Mouse (Mus musculus): ENCODE measurements around the gene Has1. TPM values are rescaled to one million over a fixed set of nuclear protein-coding genes. Genes with fewer than 3 reads are reported as not detected.

Has1 gene
- polyA plus RNA-seq, 1 experiment from 2014 or later, result 0.71 TPM

DNA sequence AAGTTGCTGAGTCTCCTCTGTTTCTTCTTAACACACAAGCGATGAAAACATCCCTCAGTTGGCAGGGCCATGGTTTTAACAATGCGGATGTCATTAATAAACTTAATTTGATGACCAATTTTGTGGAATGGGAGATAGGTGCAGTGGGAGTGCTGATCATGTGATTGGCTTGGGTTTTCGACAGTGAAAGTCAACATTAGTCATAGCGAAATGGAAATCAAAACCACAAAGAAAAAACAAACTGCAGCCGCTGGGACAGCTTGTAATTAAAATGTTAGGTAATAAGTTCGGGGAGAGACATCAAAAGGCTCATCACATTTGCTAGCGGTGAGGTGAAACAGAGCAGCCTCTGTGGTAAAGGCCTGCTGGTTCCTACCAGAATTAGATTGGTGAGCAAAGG lies 14.2 kb downstream of the Has1 start:
- 93% methylated on average over 7 of the region's 7 CpGs for WGBS
- H3K36me3 ChIP-seq, result peaks cover 20% of the 10 kb centered on the region
- no peak overlapping the region for H3K27ac ChIP-seq (replicated peaks)

DNA sequence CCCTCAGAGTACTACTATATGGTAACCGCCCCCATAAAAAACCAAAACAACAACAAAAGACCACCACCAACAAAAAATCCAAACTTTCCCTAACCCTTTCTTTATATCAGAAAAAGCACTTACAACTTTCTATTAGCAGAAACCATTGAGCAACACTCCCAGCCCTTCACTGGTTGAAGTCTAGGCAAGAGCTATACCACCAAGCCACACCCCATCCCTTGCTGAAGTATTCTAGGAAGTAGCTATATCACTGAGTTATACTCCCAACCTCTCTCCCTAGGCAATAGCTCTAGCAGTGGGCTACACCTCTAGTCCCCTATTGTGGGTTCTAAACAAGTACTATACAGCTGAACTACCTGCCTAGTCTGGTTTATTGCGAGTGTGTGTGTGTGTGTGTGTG lies 15.7 kb downstream of the Has1 start:
- Histone ChIP-seq H3K27ac (replicated peaks) (no peak overlapping the region), H3K4me2 (replicated peaks) (no peak overlapping the region), H3K4me1 (peaks cover 44% of the 10 kb centered on the region), H3K4me3 (no peak overlapping the region), H3K27me3 (no peaks in the 10 kb centered on the region), H3K36me3 (peaks cover 20% of the 10 kb centered on the region), H3K9me3 (no peaks in the 10 kb centered on the region), H3K9ac (replicated peaks) (no peak overlapping the region)
- WGBS, result 93% methylated on average over 2 of the region's 2 CpGs
- ATAC-seq (replicated peaks), result no peak

More for the DNA sequence above, 14.2 kb downstream of the Has1 start:
- Histone ChIP-seq H3K27me3 (no peaks in the 10 kb centered on the region), H3K4me3 (no peak overlapping the region), H3K9me3 (no peaks in the 10 kb centered on the region), H3K4me1 (peaks cover 31% of the 10 kb centered on the region), H3K4me2 (replicated peaks) (no peak overlapping the region), H3K9ac (replicated peaks) (no peak overlapping the region)
- ATAC-seq (replicated peaks), result no peak

DNA sequence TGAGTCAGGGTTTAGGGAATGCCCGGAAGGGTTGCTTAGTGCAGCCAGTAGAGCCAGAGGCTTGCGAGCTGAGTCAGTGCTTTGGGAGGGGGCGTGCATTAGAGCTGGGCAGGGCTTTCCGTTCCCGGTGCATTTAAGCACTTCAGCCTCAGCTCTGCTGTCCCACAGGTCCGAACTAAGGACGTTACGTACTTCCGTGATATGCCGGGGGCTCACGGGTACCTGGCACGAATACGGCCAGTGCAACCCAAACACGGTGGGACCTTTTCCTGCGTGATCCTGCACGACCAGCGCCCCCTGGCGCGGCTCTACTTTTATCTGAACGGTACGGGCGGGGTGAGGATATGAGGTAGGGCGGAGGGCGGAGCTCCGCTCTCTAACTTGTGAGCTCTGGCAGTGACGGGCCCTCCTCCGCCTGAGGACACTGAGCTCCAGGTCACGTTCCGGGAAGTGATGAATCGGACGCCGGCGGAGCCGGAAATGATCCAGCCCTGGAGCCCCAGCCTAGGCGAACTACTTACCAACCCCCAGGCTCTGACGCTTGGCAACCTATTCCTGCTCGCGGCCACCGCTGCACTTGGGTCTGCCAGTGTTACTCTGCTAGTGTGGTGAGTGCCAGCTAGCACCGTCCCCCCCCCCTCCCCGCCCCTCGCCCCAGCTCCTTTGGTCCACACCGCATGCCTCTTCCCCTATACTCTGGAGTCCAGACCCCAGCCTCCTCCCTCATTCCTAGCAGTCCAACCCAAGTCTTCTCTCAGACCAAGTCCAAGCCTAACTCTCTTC lies 16.9 kb downstream of the Has1 start:
- H3K9me3 ChIP-seq, result no peaks in the 10 kb centered on the region
- ATAC-seq (replicated peaks), result peak; percentile 97
- peak overlapping the region; percentile 66 for H3K4me2 ChIP-seq (replicated peaks)
- peak overlapping the region; percentile 49 for H3K4me3 ChIP-seq
- H3K27me3 ChIP-seq, result no peaks in the 10 kb centered on the region
- H3K27ac ChIP-seq (replicated peaks), result peak overlapping the region; percentile 82
- H3K9ac ChIP-seq (replicated peaks), result peak overlapping the region; percentile 56
- peaks cover 27% of the 10 kb centered on the region for H3K36me3 ChIP-seq
- peaks cover 55% of the 10 kb centered on the region for H3K4me1 ChIP-seq
- under 1% methylated on average over 43 of the region's 43 CpGs for WGBS

DNA sequence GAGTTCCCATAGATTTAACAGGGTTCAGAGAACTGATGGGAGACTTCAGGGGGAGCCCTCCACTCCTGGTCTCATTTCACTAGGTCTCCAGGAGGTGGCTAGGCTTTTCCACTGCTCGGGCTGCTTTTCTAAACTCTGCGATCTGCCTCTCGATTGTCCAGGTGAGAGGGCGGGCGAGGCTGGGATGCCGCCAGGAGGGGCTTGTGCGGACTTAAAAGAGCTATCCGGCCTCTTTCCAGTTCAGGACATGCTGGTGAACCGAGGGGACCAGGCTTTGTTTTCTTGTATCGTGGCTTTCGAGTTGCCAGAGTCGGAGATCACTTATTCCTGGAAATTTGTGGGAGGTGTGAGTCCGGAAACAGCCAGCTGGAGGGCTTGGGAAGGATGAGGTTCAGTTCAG lies 17.6 kb downstream of the Has1 start:
- Histone ChIP-seq H3K36me3 (peaks cover 27% of the 10 kb centered on the region), H3K4me1 (peaks cover 62% of the 10 kb centered on the region), H3K9ac (replicated peaks) (peak overlapping the region; percentile 56), H3K27ac (replicated peaks) (peak overlapping the region; percentile 82), H3K27me3 (no peaks in the 10 kb centered on the region), H3K9me3 (no peaks in the 10 kb centered on the region), H3K4me3 (peak overlapping the region; percentile 49), H3K4me2 (replicated peaks) (peak overlapping the region; percentile 66)
- ATAC-seq (replicated peaks), result no peak
- 8% methylated on average over 13 of the region's 13 CpGs for WGBS

DNA sequence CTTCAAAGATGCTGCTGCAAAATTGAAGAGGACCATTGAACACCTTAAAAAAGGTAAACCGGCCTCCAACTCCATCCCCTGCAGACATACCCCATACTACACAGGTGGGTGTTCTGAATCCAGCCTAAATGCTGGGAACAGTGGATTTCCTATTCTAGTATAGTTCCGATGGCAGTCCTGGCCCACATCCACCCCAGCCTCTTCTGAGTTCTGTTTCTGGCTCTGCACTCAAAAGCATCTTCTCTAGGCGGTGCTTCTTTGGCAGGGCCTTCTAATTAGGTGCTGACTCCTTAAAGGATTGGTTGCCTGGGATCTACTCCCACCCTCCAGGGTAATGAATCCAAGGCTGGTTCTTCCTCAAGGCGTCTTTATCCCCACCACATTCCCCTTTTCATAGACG lies 18.9 kb downstream of the Has1 start:
- no peak overlapping the region for H3K4me3 ChIP-seq
- peaks cover 34% of the 10 kb centered on the region for H3K36me3 ChIP-seq
- H3K9me3 ChIP-seq, result no peaks in the 10 kb centered on the region
- H3K27me3 ChIP-seq, result no peaks in the 10 kb centered on the region
- peaks cover 73% of the 10 kb centered on the region for H3K4me1 ChIP-seq
- H3K27ac ChIP-seq (replicated peaks), result peak overlapping the region; percentile 42; the same call in 1 of the 2 replicates
- 52% methylated on average over 5 of the region's 5 CpGs for WGBS
- no peak overlapping the region for H3K4me2 ChIP-seq (replicated peaks)
- no peak for ATAC-seq (replicated peaks)
- H3K9ac ChIP-seq (replicated peaks), result no peak overlapping the region

DNA sequence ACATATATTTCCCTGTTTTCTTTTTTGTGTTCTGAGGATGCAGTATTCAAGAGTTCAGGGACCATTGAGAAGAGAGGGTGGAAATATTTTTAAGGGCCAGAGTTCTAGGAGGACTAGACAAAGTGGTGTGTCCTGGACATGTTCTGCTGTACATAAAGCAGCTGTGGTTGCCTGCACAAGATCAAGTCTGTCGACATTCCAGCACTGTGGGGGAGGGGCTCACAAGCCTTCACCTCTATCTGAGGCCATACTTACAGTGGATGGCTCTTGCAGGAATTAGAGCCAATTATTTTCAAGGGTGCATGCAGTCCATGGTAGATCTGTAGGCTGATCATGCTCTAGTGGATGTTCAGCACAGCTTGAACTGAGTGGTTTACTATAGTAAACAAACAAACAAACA lies 20.1 kb downstream of the Has1 start:
- Histone ChIP-seq H3K4me2 (replicated peaks) (no peak overlapping the region), H3K9me3 (no peaks in the 10 kb centered on the region), H3K9ac (replicated peaks) (no peak overlapping the region), H3K36me3 (peaks cover 24% of the 10 kb centered on the region), H3K27ac (replicated peaks) (no peak overlapping the region), H3K27me3 (no peaks in the 10 kb centered on the region), H3K4me3 (no peak overlapping the region), H3K4me1 (peaks cover 85% of the 10 kb centered on the region)
- no peak for ATAC-seq (replicated peaks)
- WGBS, result 14% methylated on average over 1 of the region's 1 CpGs

DNA sequence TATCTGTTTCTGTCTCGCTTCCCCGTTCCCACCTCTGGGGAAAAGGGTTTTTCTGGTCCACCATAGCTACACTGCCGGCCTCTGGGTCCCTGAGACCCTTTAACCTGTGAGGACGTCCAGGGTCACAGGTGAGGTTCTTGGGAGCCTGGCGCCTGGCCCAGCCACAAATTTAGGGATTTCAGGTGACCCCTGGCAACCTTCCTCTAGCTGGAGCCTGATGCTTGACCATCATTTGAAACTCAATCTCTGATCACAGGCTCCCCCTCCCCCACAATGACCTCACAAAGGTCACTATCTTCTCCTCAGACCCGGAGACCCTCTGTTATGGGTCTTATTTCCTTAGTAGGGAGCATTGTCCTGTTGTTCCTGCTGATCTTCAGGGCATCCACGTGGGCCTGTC lies 24.3 kb downstream of the Has1 start:
- WGBS, result 79% methylated on average over 7 of the region's 7 CpGs
- Histone ChIP-seq H3K4me1 (peaks cover 62% of the 10 kb centered on the region), H3K9ac (replicated peaks) (no peak overlapping the region)

DNA sequence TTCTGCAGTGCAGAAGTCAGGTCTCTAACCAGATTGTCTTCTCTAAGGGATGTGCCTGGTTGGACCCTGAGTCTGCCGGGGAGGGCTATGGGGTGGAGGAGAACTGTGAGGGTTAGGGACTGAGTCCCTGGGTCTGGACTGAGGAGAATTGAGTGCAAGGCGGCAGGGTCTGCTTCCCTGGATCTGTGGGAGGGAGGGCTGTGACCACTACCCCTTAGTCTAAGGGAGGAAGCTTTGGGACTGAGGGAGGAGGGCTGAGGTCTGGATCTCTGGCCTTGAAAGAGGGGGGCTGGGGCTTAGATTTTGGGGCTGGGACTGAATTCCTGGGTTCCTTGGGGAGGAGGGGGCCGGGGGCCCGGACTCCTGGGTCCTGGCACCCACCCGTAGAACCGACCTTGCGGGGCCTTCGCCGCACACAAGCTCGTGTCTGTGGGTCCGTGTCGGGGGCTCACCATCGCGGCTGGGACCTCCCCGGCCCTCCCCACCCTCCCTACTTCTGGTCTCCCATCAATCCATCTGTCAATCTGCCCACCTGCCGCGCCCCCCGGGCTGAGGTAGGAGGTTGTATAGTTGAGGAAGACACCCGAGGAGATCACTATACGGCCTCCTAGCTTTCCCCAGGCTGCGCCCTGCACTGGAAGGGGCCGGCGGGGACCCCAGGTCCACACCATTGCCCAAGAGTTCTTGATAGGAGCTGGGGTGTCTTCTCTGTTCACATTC lies 25.0 kb downstream of the Has1 start:
- Histone ChIP-seq H3K27me3 (no peaks in the 10 kb centered on the region), H3K4me1 (peaks cover 60% of the 10 kb centered on the region), H3K4me2 (replicated peaks) (peak overlapping the region; percentile 82), H3K36me3 (peaks cover 17% of the 10 kb centered on the region), H3K9me3 (no peaks in the 10 kb centered on the region), H3K27ac (replicated peaks) (peak overlapping the region; percentile 100), H3K9ac (replicated peaks) (peak overlapping the region; percentile 99), H3K4me3 (peak overlapping the region; percentile 95)
- WGBS, result 52% methylated on average over 23 of the region's 23 CpGs
- no peak for ATAC-seq (replicated peaks)

More for the DNA sequence above, 24.3 kb downstream of the Has1 start:
- ATAC-seq (replicated peaks), result no peak
- Histone ChIP-seq H3K4me2 (replicated peaks) (peak overlapping the region; percentile 82), H3K4me3 (peak overlapping the region; percentile 95), H3K9me3 (no peaks in the 10 kb centered on the region), H3K27ac (replicated peaks) (no peak overlapping the region), H3K36me3 (peaks cover 17% of the 10 kb centered on the region), H3K27me3 (no peaks in the 10 kb centered on the region)

DNA sequence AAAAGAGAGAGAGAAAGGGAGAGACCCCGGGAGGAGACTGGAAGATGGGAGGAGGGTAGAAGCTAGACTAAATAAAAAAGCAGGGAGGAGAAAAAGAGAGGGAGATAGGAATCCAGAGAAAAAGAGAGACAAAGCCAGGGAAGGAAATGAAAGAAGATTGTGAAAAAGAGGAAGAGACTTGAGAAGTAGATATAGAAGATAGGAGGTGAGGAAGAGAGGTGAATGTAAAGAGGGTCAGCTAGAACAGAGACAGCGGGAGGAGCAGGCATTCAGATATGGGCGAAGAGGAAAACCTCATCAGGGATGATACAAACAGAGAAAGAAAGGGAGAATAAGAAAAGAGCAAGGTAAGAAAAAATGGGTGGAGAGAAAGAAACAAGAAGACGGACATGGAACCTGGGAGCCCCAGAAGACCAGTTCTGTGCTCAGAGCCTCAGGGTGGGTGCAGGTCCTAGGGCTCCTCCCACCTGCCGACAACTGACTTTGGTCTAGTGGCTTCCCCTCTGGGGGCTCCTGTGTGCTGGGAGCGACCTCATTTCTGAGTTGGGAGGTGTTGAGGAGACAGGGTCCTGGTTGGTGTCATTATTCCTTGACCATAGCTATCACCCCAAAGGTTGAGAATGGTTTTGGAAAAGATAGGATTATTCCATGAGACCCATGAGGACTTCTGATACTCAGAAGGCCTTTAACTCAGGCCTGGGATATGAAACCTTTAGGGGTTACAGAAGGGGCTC lies 25.8 kb downstream of the Has1 start:
- Histone ChIP-seq H3K4me2 (replicated peaks) (peak overlapping the region; percentile 82), H3K9me3 (no peaks in the 10 kb centered on the region), H3K4me3 (peak overlapping the region; percentile 95), H3K36me3 (peaks cover 17% of the 10 kb centered on the region), H3K4me1 (peaks cover 52% of the 10 kb centered on the region), H3K27ac (replicated peaks) (peak overlapping the region; percentile 100), H3K27me3 (no peaks in the 10 kb centered on the region), H3K9ac (replicated peaks) (peak overlapping the region; percentile 99)
- WGBS, result 3% methylated on average over 6 of the region's 6 CpGs
- no peak for ATAC-seq (replicated peaks)

DNA sequence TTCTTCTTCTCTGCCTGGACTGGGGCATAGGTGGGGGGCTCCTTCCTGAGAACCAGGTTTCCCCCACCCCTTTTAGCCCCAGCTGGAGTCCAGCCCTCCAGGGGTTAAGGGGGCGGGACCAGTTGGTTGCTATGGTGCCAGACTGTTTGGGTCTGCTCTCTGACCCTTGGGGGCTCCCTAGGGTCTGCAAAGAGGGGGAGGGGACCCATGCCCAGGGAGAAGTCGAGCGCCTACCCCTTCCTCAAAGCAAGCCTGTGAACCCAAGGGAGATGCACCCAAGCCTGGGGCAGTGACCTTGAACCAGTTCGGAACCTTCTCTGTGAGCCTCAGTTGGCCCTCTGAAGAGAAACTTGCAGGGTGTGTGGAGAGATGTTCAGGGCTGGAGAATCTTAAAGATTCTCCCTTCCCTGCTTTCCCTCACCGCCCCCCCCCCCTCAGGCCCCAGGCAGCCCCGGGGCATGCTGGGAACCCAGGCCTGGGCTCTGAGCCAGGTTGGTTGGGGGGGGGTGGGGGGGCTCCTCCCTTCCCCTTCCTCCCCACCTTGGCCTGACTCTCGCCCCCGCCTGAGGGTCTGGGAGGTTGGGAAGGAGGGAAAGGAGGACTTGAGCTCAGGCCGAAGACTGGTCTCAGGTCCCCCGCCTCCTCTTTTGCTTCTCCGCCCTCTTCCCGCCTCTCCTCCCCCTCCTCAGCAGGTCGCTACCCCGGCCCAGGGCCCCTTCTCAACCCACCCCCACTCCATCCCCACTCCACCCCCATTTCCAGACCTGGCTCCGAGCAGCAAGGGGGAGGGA lies 26.6 kb downstream of the Has1 start:
- WGBS, result 0% methylated on average over 12 of the region's 15 CpGs
- H3K4me1 ChIP-seq, result peaks cover 44% of the 10 kb centered on the region
- peak; percentile 28 for ATAC-seq (replicated peaks)
- H3K9ac ChIP-seq (replicated peaks), result peak overlapping the region; percentile 99
- peak overlapping the region; percentile 100 for H3K27ac ChIP-seq (replicated peaks)
- H3K9me3 ChIP-seq, result no peaks in the 10 kb centered on the region
- H3K4me3 ChIP-seq, result peak overlapping the region; percentile 95
- peak overlapping the region; percentile 82 for H3K4me2 ChIP-seq (replicated peaks)
- H3K27me3 ChIP-seq, result no peaks in the 10 kb centered on the region
- H3K36me3 ChIP-seq, result peaks cover 11% of the 10 kb centered on the region

DNA sequence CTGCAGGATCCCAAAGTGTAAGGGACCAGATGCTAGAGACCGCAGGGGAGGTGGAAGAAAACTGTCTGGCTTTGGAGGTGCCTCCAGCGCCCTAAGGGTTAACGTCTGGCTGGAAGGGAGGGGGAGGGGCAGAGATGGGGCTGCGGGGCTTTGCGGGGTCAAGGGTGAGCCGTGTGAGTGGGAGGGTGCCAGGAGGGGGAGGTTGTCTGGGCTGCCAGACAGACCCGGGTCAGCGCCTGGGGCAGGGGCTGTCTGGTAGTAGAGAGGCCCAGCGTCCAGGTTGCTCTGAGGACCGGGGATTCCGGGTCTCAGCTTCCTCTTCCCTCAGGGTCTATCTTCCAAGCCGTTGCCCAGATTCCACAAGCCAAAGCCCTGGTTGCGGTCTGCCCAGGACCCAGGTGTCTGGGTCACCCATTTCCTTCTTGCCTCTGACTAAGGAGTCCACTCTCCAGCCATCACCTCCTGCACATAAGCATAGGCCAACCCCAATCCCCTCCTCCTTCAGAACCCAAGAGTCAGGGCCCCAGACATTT lies 27.3 kb downstream of the Has1 start:
- H3K4me1 ChIP-seq, result peaks cover 38% of the 10 kb centered on the region
- ATAC-seq (replicated peaks), result peak; percentile 14
- H3K4me2 ChIP-seq (replicated peaks), result peak overlapping the region; percentile 82
- 0% methylated on average over 13 of the region's 13 CpGs for WGBS
- no peaks in the 10 kb centered on the region for H3K9me3 ChIP-seq
- H3K27me3 ChIP-seq, result no peaks in the 10 kb centered on the region
- peak overlapping the region; percentile 95 for H3K4me3 ChIP-seq
- H3K9ac ChIP-seq (replicated peaks), result peak overlapping the region; percentile 99
- peak overlapping the region; percentile 100 for H3K27ac ChIP-seq (replicated peaks)
- H3K36me3 ChIP-seq, result peaks cover 10% of the 10 kb centered on the region
